Mouse (Mus musculus): ENCODE results near the gene Olfr1241.

- TF ChIP-seq CTCF (IDR thresholded peaks at IDR 0.05; ENCODE audit: insufficient read depth, low read length) = no peak
- TF ChIP-seq POLR2A (IDR thresholded peaks at IDR 0.05; ENCODE audit: borderline replicate concordance, extremely low read depth, low read depth, low read length) = no peak
Observed at GRCm38 (mm10) chr2:89487026-89487425, at the start of gene Olfr1241.

All from lung, adult 2 months (tissue).